Mouse (Mus musculus) G1E-ER4 (cell line): ENCODE data around the gene Ttc7b. TPM values are rescaled to one million over a fixed set of nuclear protein-coding genes. Genes with fewer than 3 reads are reported as not detected.

ENCODE experiments used
- GATA1 ChIP-seq: IDR thresholded peaks from one replicate; pipeline ENCODE4 v1.8.0; 2012; ENCODE audit warnings: low read length, inconsistent platforms
- polyA plus RNA-seq: library from polyadenylated mRNA; stranded (reverse); fragments of >175 nt; gene quantifications from 2 replicates; pipeline ENCODE4 v1.2.3, GENCODE M21; 2012

The Ttc7b gene
- polyA plus RNA-seq, 1 experiment = 24.7 TPM

DNA sequence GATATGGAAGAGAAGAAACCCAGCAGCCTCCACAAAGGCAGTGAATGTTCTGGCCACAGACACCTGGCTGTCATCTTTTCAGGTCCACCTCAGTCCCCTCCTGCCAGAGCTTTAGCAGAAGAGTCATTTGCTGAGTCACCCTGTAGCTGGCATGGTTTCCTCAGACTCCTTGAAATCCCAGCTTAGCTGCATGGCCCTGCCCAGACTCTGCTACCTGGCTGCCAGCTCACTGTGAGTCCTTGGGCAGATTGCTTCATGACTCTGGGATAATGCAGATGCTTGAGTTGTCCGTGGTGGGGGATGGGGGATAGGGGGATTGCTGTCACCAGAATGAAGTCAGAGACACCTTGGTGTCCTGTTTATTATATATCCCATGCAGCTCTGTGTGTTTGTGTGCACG is 247.6 kb downstream of the Ttc7b start:
- TF ChIP-seq GATA1 = no peak

DNA sequence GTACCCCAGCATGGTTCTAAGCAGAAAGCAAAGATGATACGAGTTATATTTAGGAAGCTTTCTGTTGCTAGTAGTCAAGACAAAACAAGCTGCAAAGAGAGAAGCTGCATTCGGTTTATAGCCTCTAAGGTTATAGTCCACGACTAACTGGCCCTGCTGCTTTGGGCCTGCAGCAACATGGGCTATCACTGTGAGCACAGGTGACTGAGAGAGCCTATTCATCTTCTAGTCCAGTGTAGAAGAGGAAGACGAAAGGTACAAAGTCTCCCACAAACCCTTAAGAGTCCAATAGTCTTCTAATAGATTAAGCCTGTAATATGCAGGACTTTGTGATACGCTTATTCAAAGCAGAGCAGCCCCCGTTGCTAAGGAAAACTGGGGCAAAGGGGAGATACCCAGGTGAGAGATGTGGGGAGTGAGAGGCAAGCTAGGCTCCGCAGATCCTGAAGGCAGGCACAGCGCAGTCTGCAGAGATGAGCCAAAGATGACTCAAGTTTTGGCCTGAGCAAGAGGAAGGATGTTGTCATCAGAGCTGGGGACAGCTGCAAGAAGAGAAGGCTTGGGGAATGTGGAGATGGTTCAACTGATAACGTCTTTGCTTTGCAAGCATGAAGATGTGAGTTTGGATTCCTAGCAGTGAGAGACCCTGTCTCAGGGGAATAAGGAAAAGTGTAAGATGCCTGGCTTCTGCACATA is 250.5 kb downstream of the Ttc7b start:
- TF ChIP-seq GATA1 = no peak

DNA sequence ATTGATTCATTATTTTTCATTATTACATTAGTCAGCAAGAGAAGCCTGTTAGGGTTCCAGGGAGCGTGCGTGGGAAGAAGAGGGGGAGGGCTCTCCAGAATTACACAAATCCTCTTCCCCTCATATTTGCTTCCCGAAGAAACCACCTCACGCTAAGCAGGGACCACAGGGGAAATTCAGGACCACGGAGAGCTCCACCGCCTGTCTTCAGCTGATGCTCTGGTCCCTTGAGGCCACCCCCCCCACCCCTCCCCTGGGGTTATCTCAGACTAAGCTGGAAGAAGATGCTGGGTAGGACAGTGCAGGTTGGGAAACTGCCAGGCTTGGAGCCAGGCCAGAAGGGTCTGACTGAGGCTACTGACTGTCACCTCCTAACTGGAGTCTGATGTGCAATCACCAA is 252.6 kb downstream of the Ttc7b start:
- no peak for TF ChIP-seq GATA1

DNA sequence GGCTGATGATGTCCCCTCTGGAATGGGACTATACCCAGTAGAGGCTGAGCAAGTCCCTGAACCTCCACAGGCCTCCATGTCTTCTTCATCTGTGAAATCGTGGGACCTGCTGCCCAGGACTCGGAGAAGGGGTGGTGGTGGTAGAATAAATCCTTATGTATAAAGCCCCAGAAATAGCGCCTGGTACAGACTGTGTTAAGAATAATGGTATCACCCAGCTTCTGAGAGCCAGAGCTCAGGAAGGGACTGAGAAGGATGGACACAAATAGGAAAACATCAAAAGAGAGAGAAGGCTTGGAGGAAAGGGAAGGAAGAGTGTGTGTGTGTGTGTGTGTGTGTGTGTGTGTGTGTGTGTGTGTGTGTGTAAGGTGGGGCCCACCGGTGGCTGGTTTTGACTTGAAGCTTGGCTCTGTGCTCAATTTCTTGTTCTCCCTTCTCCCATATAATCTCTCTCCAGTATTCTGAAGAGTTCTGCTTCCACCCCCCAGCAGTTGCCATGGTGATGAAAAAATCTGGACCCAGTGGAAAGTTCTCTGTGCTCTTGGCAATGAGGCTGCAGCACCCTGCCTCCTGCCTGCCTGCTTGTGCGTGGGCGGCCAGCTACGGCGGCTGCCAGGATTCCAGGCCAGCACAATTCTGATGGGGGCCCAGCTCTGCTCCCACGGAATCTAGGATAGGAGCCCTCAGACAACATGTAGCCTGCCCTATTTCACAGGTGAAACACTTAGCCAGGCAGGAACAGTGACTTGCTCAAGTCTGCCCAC is 254.9 kb downstream of the Ttc7b start:
- no peak for TF ChIP-seq GATA1

DNA sequence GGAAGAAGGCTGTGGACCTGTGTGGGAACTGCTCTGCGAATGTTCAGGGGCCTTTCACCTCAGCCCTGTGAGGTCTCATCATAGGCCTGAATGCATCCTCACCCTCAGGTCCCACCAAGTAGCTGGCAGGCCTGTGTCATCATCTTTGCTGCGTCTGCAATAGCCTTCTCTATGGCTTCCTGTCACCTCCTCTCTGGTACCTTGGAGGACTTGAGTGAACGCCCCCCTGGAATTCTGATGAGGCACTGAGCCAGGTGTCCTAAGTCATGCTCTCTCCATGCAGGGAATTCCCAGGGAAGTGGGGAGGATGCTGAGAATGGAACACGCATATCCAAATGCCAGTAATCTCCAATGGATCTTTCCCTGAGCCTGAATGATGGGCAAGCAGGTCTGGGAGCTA is 255.7 kb downstream of the Ttc7b start:
- no peak for TF ChIP-seq GATA1

DNA sequence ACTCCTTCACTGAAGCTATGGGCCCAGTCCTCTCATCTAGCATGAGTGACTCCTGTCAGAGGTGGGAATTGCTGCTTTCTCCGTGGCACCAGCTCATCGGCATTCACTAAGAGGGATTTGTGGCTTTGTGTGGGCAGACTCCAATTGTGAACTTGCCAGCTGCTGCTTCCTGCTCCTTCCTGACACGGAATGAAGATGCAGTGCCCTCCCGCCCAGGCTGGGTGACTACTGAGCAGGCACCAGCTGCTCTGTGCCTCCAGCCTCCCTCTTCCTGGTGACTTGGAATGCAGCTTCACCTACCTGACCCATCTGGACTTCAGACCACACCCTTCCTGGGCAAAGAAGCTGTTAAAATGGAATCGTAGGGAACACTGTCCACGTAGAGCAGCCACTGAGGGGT is 257.8 kb downstream of the Ttc7b start:
- TF ChIP-seq GATA1 = no peak

DNA sequence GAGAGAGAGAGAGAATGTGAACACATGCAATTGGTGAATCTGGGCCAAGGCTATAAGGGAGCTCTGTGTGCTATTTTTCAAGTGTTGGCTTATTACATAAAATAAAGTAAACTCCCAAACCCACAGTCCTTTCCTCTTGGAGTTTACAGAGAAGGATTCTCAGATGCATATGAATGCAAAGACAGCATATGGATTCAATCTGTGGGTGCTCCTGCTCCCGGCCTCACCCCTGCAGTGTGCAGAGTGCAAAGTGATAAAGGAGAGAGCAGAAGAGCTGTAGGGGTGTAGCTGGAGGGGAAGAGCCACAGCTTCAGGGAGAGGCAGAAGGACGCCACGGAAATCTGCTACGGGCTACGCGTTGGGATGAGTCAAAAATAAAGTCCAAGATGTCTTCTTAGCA is 258.9 kb downstream of the Ttc7b start:
- no peak for TF ChIP-seq GATA1

DNA sequence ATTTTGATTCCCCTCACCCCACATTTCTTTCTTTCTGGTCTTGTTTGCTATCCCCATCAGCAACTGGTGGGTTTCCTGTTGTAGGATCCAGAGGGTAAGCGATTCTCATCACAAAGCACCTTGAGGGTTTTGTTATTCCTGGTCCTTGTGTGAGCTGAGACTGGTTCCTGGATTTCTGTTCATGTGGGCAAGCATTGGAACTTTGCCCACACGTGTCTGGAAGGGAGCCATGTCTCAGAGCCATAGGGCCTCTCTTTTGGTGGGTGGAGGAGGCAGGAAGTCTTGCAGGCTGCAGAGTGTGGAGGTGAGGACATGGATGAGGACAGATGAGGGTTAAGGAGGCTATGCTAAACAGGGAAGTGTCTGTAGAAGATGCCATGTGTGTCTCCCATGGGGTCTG is 260.5 kb downstream of the Ttc7b start:
- TF ChIP-seq GATA1 = no peak

DNA sequence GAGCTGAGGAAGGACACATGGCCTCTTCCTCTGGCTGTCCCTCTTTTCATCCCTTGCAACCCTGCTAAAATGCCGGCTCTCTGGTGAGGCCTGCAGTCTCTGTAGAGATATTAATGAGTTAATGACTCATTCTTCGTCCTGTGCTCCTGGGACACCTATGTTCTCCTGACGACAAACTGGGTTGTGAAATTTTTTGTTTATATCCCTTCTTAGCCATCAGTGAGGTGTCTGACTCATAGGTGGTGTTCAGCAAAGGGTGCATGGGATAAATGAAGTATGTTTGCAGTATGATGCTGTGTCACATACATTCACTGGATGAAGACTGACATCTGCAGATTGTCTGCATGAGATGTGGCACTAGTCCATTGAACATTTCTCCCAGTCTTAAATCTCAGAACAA is 262.8 kb downstream of the Ttc7b start:
- no peak for TF ChIP-seq GATA1

DNA sequence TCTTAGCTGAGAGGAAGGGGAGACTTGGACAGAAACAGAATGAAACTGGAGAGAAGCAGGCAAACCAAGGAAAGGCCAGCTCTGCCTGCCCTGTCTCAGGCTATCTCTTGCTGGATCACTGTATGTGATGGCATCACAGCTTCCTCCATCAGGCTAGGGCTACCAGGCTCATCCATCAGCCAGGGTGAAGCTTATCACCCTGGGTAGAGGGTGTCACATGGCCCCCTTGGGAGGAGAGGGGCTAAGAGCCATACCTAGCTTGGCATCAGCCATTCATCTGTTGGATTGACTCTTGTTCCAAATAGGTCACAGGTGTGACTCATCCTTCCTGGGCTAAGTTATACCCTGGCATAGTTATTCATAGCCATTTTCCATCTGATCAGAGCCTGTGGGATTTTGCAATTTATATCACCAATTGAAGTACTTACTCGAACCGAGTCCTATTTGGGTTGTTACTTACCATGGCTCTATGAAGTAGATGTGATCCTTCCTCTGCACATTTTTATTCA is 265.1 kb downstream of the Ttc7b start:
- no peak for TF ChIP-seq GATA1

DNA sequence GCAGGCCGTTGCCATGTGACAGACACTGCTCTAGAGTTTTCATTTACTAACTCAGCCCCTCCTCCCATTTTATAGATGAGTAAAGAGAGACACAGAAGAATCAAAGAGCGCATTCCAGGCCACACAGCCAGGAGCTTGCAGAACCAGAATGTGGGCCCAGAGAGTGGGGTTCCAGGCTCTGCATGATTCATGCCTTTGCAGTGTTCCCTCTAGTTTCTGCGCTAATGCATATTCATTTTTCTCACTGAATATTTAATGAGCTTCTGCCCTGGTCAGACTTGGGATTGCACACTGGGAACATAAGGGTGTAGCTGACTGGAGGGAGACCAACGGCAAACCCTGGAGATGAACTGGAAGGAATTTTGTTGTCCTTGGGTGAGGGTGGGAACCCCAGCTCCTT is 266.2 kb downstream of the Ttc7b start:
- no peak for TF ChIP-seq GATA1

Other genes starting within 250 kb of the Ttc7b start
- 5.6 and 9.5 TPM in 2 replicates for gene Rps6ka5, start 206.2 kb upstream of the Ttc7b start, polyA plus RNA-seq